Mouse (Mus musculus) brain, adult 2 months (tissue): ENCODE measurements at regions not wholly inside any gene's neighbourhood (a gene's known extent, or its start where the extent isn't known, plus 50 kb on each side); places are given as distances from the start of the nearest gene placed in this dataset.

Experiments
- DNase-seq: peaks from one replicate; pipeline ENCODE4 v3.0.0; 2011; ENCODE audit warnings: low read depth, low spot score

GRCm38 (mm10) chr5:80178723-80179122 is 841.2 kb upstream of the Adgrl3 start:
- peak; percentile 53 for DNase-seq

DNA sequence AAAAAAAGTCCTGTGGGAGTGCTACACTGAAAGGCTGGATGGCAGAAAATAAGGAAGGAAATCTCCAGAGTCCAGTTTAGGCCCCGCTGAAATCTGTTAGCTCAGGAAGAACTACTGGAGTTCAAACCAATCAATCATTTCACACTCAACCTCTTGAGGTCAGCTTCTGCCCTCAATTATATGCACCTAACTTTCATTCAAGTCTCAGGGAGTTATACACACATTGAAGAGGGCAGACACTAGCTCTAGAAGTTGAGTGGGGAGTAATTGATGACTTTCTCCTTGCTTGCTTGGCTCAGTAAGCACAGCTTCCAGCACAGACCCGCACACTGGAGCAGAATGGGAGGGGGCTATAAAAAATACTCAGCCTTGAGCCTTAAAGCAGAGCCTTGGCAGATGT is 839.7 kb upstream of the Adgrl3 start:
- DNase-seq: no peak

GRCm38 (mm10) chr5:80192418-80192817 is 827.5 kb upstream of the Adgrl3 start:
- DNase-seq: peak; percentile 41

DNA sequence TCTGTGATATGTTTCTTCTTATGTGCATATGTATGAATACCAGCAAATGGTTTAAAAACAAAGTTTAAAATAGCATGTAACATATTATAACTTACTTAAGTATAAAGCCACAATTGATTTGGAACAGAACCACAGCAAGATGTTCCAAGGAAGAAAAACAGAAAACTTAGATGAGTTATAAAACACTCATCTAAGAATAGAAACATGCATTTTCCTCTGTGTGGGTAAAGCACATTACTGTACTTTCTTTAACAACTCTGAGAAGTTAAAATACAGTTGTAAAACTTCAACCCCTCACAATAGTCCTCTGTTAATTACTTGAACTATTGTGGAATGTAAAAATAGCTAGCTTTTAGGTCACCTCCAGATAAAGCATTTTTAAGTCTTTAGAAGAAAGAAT is 820.3 kb upstream of the Adgrl3 start:
- DNase-seq: peak; percentile 29

GRCm38 (mm10) chr5:80248530-80249122 is 771.3 kb upstream of the Adgrl3 start:
- DNase-seq: no peak

- no peak for DNase-seq
These were observed 768.0 kb upstream of the Adgrl3 start for GRCm38 (mm10) chr5:80251961-80252360.

DNA sequence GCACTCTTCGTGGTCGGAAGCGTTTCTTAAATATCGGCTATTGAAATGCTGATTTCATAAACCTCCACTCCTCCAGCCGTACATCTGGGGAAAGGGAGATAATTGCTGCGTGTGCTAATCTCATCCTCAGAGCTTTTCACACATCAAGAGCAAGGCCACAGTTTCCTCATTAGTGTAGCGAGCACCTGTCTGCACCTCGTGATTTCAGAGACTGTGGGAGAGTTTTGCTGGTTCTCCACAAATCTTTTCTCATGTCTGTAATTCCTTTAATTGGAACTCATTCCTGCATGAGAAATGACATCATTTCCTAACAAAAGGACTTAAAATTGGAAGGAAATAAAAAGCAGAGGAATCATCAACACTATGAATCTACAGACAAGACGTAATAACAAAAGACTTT is 764.9 kb upstream of the Adgrl3 start:
- peak; percentile 38 for DNase-seq

GRCm38 (mm10) chr5:80274589-80274988 is 745.3 kb upstream of the Adgrl3 start:
- DNase-seq: no peak

DNA sequence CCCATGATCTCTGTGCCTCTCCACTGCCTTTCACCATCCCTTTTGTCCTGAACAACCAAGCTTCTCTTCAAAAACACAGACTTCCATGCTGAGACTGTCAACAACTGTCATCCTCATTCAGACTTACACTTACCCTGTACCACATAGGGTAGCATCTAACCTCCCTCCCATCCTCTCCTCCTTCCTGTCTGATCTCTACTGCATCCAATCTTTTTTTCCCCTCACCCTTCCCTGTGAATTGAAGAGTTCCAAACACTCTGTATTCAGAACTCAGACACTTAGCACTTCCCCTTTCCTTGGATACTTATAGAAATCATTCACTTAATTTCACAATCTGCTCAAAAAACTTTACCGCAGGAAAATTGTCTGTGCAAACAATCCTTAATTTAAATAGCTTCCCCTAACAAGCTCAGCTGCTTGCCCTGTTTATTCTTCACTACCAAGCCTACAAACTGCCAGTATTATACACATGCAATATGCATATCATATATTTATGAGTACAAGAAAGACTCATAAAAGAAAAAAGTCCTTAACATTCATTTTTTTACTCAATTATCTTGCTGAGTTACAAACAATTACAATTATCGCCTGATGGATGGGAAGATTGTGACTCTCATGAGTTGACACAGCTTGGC is 744.6 kb upstream of the Adgrl3 start:
- no peak for DNase-seq
